Mouse (Mus musculus) lung, embryonic 16.5 days (tissue): ENCODE results near the gene Zc3h10. TPM values are rescaled to one million over a fixed set of nuclear protein-coding genes. Genes with fewer than 3 reads are reported as not detected.
A peak's percentile ranks its signal among the peaks of the same experiment; 100 is the strongest.

Experiments
- ATAC-seq: fragments of 200-750 bp; cut with Nextera tagmentation; 2 replicates; pipeline ENCODE4 v1.8.0; 2017; ENCODE audit warnings: low read depth, mild to moderate bottlenecking, moderate library complexity
- H3K27ac ChIP-seq: fragments of 300-500 bp; sonication (generic); 2 replicates; pipeline ENCODE4 v1.5.1; 2014; ENCODE audit warnings: mild to moderate bottlenecking, control low read depth, low read length
- H3K27me3 ChIP-seq: fragments of 300-500 bp; sonication (generic); 2 replicates; pipeline ENCODE4 v1.6.1; 2014; ENCODE audit warnings: low read depth, low read length, mixed read lengths; ENCODE audit not compliant: control insufficient read depth, insufficient read depth
- H3K36me3 ChIP-seq: fragments of 300-500 bp; sonication (generic); 2 replicates; pipeline ENCODE4 v1.6.1; 2014; ENCODE audit warnings: low read length; ENCODE audit not compliant: control insufficient read depth, insufficient read depth
- H3K4me1 ChIP-seq: fragments of 300-500 bp; sonication (generic); replicated peaks from 2 replicates; pipeline ENCODE4 v1.6.1; 2014; ENCODE audit warnings: low read length, mixed read lengths; ENCODE audit not compliant: control insufficient read depth, insufficient read depth
- H3K4me2 ChIP-seq: fragments of 300-500 bp; sonication (generic); 2 replicates; pipeline ENCODE4 v1.6.1; 2014; ENCODE audit warnings: low read depth, low read length, control low read depth
- H3K4me3 ChIP-seq: fragments of 300-500 bp; sonication (generic); 2 replicates; pipeline ENCODE4 v1.5.1; 2014; ENCODE audit warnings: mild to moderate bottlenecking, low read length, control low read depth
- H3K9ac ChIP-seq: fragments of 300-500 bp; sonication (generic); 2 replicates; pipeline ENCODE4 v1.6.1; 2014; ENCODE audit warnings: low read length, control low read depth
- H3K9me3 ChIP-seq: fragments of 300-500 bp; sonication (generic); 2 replicates; pipeline ENCODE4 v1.6.1; 2016; ENCODE audit warnings: low read length; ENCODE audit not compliant: control insufficient read depth
- WGBS: fragments of 180-500 bp; shearing (Covaris S2); extraction: QIAGEN DNeasy Blood & Tissue Kit; methylation state at CpG from one replicate; pipeline ENCODE4 v1.1.7; 2014; 5-methylcytosine and 5-hydroxymethylcytosine counted together
- polyA plus RNA-seq: library from polyadenylated mRNA; unstranded; fragments of >200 nt; fragmentation: Nextera tagmentation; extraction: Ambion mirVana; gene quantifications from 2 replicates; pipeline ENCODE4 v1.2.1, GENCODE M21; 2015

Zc3h10 gene
- polyA plus RNA-seq, 1 experiment from 2014 or later, result 11.9 TPM

GRCm38 (mm10) chr10:128499116-128499671, 48.4 kb downstream of the Zc3h10 start:
- Histone ChIP-seq H3K4me1 (peaks cover 9% of the 10 kb centered on the region), H3K27ac (peak overlapping the region; percentile 96), H3K4me2 (peak overlapping the region; percentile 68), H3K36me3 (no peaks in the 10 kb centered on the region; the same call in 1 of the 2 replicates), H3K4me3 (peak overlapping the region; percentile 60), H3K27me3 (no peaks in the 10 kb centered on the region), H3K9me3 (no peaks in the 10 kb centered on the region), H3K9ac (peak overlapping the region; percentile 70)
- WGBS, result 1% methylated on average over 21 of the region's 21 CpGs
- peak; percentile 43 for ATAC-seq

GRCm38 (mm10) chr10:128498590-128498989, 49.0 kb downstream of the Zc3h10 start, which contains the start of gene Myl6b:
Myl6b (minus strand) TSS chr10:128498685.
- Histone ChIP-seq H3K9ac (peak within 1 kb of the TSS; percentile 70), H3K9me3 (no peaks in the 10 kb centered on the region), H3K27ac (peak within 1 kb of the TSS; percentile 96), H3K4me3 (peak within 1 kb of the TSS; percentile 60), H3K4me1 (peaks cover 9% of the 10 kb centered on the region), H3K27me3 (no peaks in the 10 kb centered on the region), H3K36me3 (no peaks in the 10 kb centered on the region; the same call in 1 of the 2 replicates), H3K4me2 (peak within 1 kb of the TSS; percentile 68)
- WGBS, result 1% methylated on average over 27 of the region's 27 CpGs
- peak; percentile 92 for ATAC-seq

- H3K9me3 ChIP-seq, result no peaks in the 10 kb centered on the region
- no peak overlapping the region for H3K9ac ChIP-seq
- no peak for ATAC-seq
- no peak overlapping the region for H3K4me3 ChIP-seq
- H3K27ac ChIP-seq, result no peak overlapping the region
- H3K36me3 ChIP-seq, result no peaks in the 10 kb centered on the region; the same call in 1 of the 2 replicates
- no peaks in the 10 kb centered on the region for H3K27me3 ChIP-seq
- H3K4me1 ChIP-seq, result peaks cover 12% of the 10 kb centered on the region
- WGBS, result 36% methylated on average over 6 of the region's 6 CpGs
- no peak overlapping the region for H3K4me2 ChIP-seq
These were observed 50.3 kb downstream of the Zc3h10 start for GRCm38 (mm10) chr10:128497134-128497737.

- 27% methylated on average over 6 of the region's 6 CpGs for WGBS
- H3K36me3 ChIP-seq, result peaks cover 5% of the 10 kb centered on the region
- no peak overlapping the region for H3K27ac ChIP-seq
- H3K4me3 ChIP-seq, result no peak overlapping the region
- H3K4me2 ChIP-seq, result no peak overlapping the region
- H3K4me1 ChIP-seq, result peaks cover 18% of the 10 kb centered on the region
- H3K9ac ChIP-seq, result no peak overlapping the region
- no peak for ATAC-seq
- no peaks in the 10 kb centered on the region for H3K27me3 ChIP-seq
- H3K9me3 ChIP-seq, result no peaks in the 10 kb centered on the region
These were observed 51.0 kb downstream of the Zc3h10 start for GRCm38 (mm10) chr10:128496509-128497077.

GRCm38 (mm10) chr10:128495903-128496302, 51.7 kb downstream of the Zc3h10 start:
- H3K4me3 ChIP-seq, result no peak overlapping the region
- no peak overlapping the region for H3K9ac ChIP-seq
- 75% methylated on average over 4 of the region's 4 CpGs for WGBS
- no peak overlapping the region for H3K27ac ChIP-seq
- peaks cover 9% of the 10 kb centered on the region for H3K36me3 ChIP-seq
- H3K4me2 ChIP-seq, result no peak overlapping the region
- no peak for ATAC-seq
- H3K9me3 ChIP-seq, result no peaks in the 10 kb centered on the region
- H3K27me3 ChIP-seq, result no peaks in the 10 kb centered on the region
- H3K4me1 ChIP-seq, result peaks cover 25% of the 10 kb centered on the region

GRCm38 (mm10) chr10:128495270-128495669, 52.3 kb downstream of the Zc3h10 start:
- no peak overlapping the region; the same call in 1 of the 2 replicates for H3K9ac ChIP-seq
- H3K4me1 ChIP-seq, result peaks cover 29% of the 10 kb centered on the region
- WGBS, result 75% methylated on average over 2 of the region's 2 CpGs
- H3K36me3 ChIP-seq, result peaks cover 11% of the 10 kb centered on the region
- no peak overlapping the region for H3K27ac ChIP-seq
- H3K4me3 ChIP-seq, result no peak overlapping the region
- no peak for ATAC-seq
- no peaks in the 10 kb centered on the region for H3K9me3 ChIP-seq
- no peaks in the 10 kb centered on the region for H3K27me3 ChIP-seq
- peak overlapping the region; percentile 78 for H3K4me2 ChIP-seq

- Histone ChIP-seq H3K27me3 (no peaks in the 10 kb centered on the region), H3K4me3 (peak overlapping the region; percentile 77), H3K4me2 (peak overlapping the region; percentile 78), H3K27ac (peak overlapping the region; percentile 99), H3K4me1 (peaks cover 29% of the 10 kb centered on the region), H3K9me3 (no peaks in the 10 kb centered on the region), H3K36me3 (peaks cover 16% of the 10 kb centered on the region), H3K9ac (peak overlapping the region; percentile 83)
- no peak for ATAC-seq
- 46% methylated on average over 11 of the region's 11 CpGs for WGBS
These were observed 52.8 kb downstream of the Zc3h10 start for GRCm38 (mm10) chr10:128494667-128495245.

GRCm38 (mm10) chr10:128493695-128494666, 53.6 kb downstream of the Zc3h10 start, which contains the start of gene Myl6:
Myl6 (minus strand) TSS chr10:128494145.
- H3K4me2 ChIP-seq, result peak within 1 kb of the TSS; percentile 78
- H3K4me3 ChIP-seq, result peak within 1 kb of the TSS; percentile 77
- H3K9me3 ChIP-seq, result no peaks in the 10 kb centered on the region
- peak; percentile 91 for ATAC-seq
- H3K4me1 ChIP-seq, result peaks cover 29% of the 10 kb centered on the region
- under 1% methylated on average over 42 of the region's 45 CpGs for WGBS
- H3K36me3 ChIP-seq, result peaks cover 22% of the 10 kb centered on the region
- H3K9ac ChIP-seq, result peak within 1 kb of the TSS; percentile 83
- H3K27me3 ChIP-seq, result no peaks in the 10 kb centered on the region
- peak within 1 kb of the TSS; percentile 99 for H3K27ac ChIP-seq
